Mouse (Mus musculus): ENCODE measurements around the gene Olfr1140. TPM values are rescaled to one million over a fixed set of nuclear protein-coding genes. Genes with fewer than 3 reads are reported as not detected.

Gene Olfr1140
- not detected in 2 replicates for polyA plus RNA-seq (2015; fragmentation: Nextera tagmentation; extraction: Ambion mirVana)

DNA sequence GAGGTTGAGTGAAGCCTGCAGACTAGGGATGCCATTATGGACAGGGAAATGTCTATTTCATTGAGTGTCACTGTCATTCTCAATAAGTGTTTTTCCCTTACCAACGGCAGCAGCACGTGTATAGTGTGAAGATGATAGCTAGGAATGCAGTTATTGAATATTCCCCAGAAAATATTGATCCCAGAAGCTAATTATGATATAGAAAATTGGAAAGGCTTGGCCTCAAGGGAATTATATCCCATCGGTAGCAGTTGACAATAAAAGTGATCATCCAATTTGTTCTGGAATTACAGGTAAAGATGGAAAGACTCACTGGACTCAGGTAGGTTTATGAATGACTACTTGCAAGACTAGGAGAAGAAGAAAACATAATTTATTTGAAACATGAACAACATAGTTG is at the start of gene Olfr1140:
Gene Olfr1140, plus strand, starts transcription at position 301 of the 400 bp plus-strand sequence.
- Histone ChIP-seq H3K36me3 (no peaks in the 10 kb centered on the region), H3K4me1 (replicated peaks) (no peaks in the 10 kb centered on the region), H3K27ac (no peak within 1 kb of the TSS), H3K27me3 (replicated peaks) (no peaks in the 10 kb centered on the region), H3K9ac (no peak within 1 kb of the TSS), H3K4me3 (replicated peaks) (no peak within 1 kb of the TSS), H3K4me2 (replicated peaks) (no peak within 1 kb of the TSS), H3K9me3 (no peaks in the 10 kb centered on the region)
- WGBS: 75% methylated on average over 3 of the region's 3 CpGs
- ATAC-seq: no peak

DNA sequence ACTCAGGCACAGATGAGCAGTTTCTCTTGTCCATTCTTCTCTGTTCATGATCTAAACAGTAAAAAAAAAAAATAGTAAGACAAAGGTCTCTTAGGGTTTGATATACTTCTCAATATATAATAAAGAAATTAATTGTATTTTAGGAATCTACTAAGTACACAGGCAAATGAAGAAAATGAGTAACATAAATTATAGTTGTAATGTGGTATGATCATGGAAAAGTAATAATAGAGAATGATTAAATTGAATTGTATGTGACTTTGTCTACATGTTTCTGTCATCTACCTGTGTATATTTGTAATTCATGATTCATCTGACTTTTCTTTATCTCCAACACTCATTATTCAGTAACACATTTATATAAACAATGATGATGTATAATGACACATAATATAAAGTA is 49.7 kb upstream of the Olfr1140 start, which contains the start of gene Olfr1136:
Gene Olfr1136, minus strand, starts transcription at position 101 of the 400 bp plus-strand sequence.
- Histone ChIP-seq H3K9me3 (no peaks in the 10 kb centered on the region), H3K4me1 (replicated peaks) (no peaks in the 10 kb centered on the region), H3K4me2 (replicated peaks) (no peak within 1 kb of the TSS), H3K36me3 (no peaks in the 10 kb centered on the region), H3K9ac (no peak within 1 kb of the TSS), H3K27ac (no peak within 1 kb of the TSS), H3K27me3 (replicated peaks) (no peaks in the 10 kb centered on the region), H3K4me3 (replicated peaks) (no peak within 1 kb of the TSS)
- ATAC-seq: no peak

DNA sequence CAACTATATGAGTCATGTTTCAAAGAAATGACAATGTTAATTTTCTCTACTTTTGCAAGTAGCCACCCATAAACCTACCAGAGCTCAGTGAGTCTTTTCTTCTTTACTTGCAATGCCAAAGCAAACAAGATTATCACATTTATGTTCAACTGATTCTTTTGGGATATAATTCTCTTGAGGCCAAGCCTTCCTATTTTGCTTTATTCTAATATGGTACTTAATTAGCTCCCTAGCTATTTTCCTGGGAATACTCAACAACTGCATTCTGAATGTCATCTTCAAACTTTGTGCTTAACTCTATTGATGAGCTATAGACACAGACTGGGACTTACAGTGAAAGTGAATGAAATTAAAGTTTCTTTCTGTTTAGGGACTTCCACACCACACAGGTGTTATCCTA is 30.5 kb upstream of the Olfr1140 start, which contains the start of gene Olfr1137:
Gene Olfr1137, minus strand, starts transcription at position 101 of the 400 bp plus-strand sequence.
- no peak within 1 kb of the TSS for H3K4me3 ChIP-seq (replicated peaks)
- no peak within 1 kb of the TSS for H3K9ac ChIP-seq
- no peak within 1 kb of the TSS for H3K27ac ChIP-seq
- no peaks in the 10 kb centered on the region for H3K4me1 ChIP-seq (replicated peaks)
- ATAC-seq: no peak
- no peaks in the 10 kb centered on the region for H3K9me3 ChIP-seq
- no peaks in the 10 kb centered on the region for H3K36me3 ChIP-seq
- no peak within 1 kb of the TSS for H3K4me2 ChIP-seq (replicated peaks)
- no peaks in the 10 kb centered on the region for H3K27me3 ChIP-seq (replicated peaks)

DNA sequence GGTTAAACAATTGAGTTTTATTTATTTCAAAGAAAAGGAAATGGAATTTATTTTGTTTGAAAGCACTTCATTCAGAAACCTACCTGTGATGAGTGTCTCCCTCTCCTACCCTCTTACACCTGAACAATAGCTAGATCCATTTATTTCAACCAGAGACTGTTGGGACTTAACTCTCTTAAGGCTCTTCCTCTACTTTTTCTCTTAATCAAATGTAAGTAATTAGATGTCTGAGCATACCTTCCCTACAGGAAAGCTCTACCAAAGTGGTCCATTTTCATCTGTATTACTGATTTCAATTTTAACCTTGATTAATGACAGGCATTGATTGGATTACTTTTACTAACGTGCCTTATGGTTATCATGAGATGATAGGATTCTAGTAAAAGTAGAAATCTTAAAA is 3.7 kb upstream of the Olfr1140 start, which contains the start of gene Olfr1138:
Gene Olfr1138, minus strand, starts transcription at position 101 of the 400 bp plus-strand sequence.
- no peak for ATAC-seq
- Histone ChIP-seq H3K4me2 (replicated peaks) (no peak within 1 kb of the TSS), H3K9ac (no peak within 1 kb of the TSS), H3K27me3 (replicated peaks) (no peaks in the 10 kb centered on the region), H3K4me3 (replicated peaks) (no peak within 1 kb of the TSS), H3K9me3 (no peaks in the 10 kb centered on the region), H3K36me3 (no peaks in the 10 kb centered on the region), H3K4me1 (replicated peaks) (no peaks in the 10 kb centered on the region), H3K27ac (no peak within 1 kb of the TSS)
- WGBS: 83% methylated on average over 1 of the region's 1 CpGs

DNA sequence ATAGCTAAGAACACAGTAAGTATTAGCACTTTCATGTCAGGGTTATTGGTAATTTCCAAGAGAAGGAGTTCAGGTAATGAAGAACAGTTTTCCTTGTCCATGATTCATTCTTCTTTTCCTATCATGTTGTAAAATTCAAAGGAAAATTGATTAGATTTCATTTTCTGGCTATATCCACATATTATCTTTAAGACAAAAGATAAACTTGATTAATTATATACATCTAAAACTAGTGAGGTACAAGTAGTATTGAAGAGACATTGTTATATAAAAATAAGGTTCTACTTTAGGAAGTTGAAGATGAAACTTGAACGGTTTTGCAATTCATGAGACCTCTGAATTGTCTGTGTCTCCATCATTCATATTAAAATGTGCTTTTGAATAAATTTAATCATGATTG is 10.3 kb downstream of the Olfr1140 start, which contains the start of gene Olfr1141:
Gene Olfr1141, minus strand, starts transcription at position 101 of the 400 bp plus-strand sequence.
- no peak within 1 kb of the TSS for H3K4me3 ChIP-seq (replicated peaks)
- H3K36me3 ChIP-seq: no peaks in the 10 kb centered on the region
- H3K4me1 ChIP-seq (replicated peaks): no peaks in the 10 kb centered on the region
- WGBS: 88% methylated on average over 1 of the region's 1 CpGs
- no peaks in the 10 kb centered on the region for H3K27me3 ChIP-seq (replicated peaks)
- H3K9ac ChIP-seq: no peak within 1 kb of the TSS
- no peak within 1 kb of the TSS for H3K27ac ChIP-seq
- no peaks in the 10 kb centered on the region for H3K9me3 ChIP-seq
- H3K4me2 ChIP-seq (replicated peaks): no peak within 1 kb of the TSS
- no peak for ATAC-seq

DNA sequence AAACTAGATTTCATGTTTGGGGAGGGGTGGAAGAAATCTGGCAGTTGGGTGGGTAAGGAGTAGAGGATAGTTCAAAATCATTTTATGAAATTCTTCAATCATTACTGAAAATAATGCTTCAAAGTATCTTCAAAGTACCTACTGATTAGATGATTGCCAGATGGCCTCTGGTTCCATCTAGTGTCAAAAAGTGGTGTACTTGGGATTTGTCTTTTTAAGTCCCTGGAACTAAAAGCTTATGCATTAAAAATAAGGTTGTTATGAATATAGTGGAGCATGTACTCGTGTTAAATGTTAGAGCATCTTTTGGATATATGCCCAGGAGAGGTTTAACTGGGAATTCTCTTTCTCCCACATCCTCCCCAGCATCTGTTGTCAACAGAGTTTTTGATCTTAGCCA is 32.6 kb downstream of the Olfr1140 start:
- Histone ChIP-seq H3K36me3 (no peaks in the 10 kb centered on the region), H3K27ac (no peak overlapping the region), H3K9ac (no peak overlapping the region), H3K9me3 (no peaks in the 10 kb centered on the region), H3K4me3 (replicated peaks) (no peak overlapping the region), H3K4me1 (replicated peaks) (no peaks in the 10 kb centered on the region), H3K4me2 (replicated peaks) (no peak overlapping the region), H3K27me3 (replicated peaks) (no peaks in the 10 kb centered on the region)
- no peak for ATAC-seq
- WGBS: 36% methylated on average over 1 of the region's 1 CpGs

DNA sequence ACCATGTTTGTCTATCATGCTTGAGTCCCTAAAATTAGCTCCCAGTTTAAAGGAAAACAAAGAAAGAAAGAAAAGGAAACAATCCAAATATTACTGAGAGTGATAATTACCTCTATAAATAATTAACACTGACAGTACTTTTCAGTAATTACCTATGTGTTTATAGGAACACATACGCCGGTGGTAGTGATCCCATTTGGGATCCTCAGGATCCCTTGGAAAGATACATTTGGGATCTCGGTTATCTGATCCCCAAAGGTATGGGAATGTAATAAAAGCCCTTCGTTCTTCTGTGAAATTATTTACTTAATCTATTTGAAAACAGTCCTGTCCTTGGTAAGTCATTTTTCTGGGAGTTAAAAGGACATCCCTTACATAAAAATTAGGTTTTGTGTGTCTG is 35.6 kb downstream of the Olfr1140 start, which contains the start of gene Olfr152:
Gene Olfr152, plus strand, starts transcription at position 301 of the 400 bp plus-strand sequence.
- no peak within 1 kb of the TSS for H3K4me2 ChIP-seq (replicated peaks)
- no peaks in the 10 kb centered on the region for H3K36me3 ChIP-seq
- WGBS: 74% methylated on average over 4 of the region's 4 CpGs
- H3K4me3 ChIP-seq (replicated peaks): no peak within 1 kb of the TSS
- no peak within 1 kb of the TSS for H3K9ac ChIP-seq
- H3K27me3 ChIP-seq (replicated peaks): no peaks in the 10 kb centered on the region
- no peaks in the 10 kb centered on the region for H3K4me1 ChIP-seq (replicated peaks)
- H3K27ac ChIP-seq: no peak within 1 kb of the TSS
- ATAC-seq: no peak
- H3K9me3 ChIP-seq: no peaks in the 10 kb centered on the region

Other genes starting within 250 kb of the Olfr1140 start
- not detected in 2 replicates for gene Pramel7, start 246.7 kb upstream of the Olfr1140 start, polyA plus RNA-seq (2015; fragmentation: Nextera tagmentation; extraction: Ambion mirVana)
- gene Pramel6, start 237.2 kb upstream of the Olfr1140 start, polyA plus RNA-seq (2015; fragmentation: Nextera tagmentation; extraction: Ambion mirVana): not detected in 2 replicates
- gene Olfr153, start 212.0 kb upstream of the Olfr1140 start, polyA plus RNA-seq (2015; fragmentation: Nextera tagmentation; extraction: Ambion mirVana): not detected in 2 replicates
- gene Olfr1128, start 198.2 kb upstream of the Olfr1140 start, polyA plus RNA-seq (2015; fragmentation: Nextera tagmentation; extraction: Ambion mirVana): not detected in 2 replicates
- not detected in 2 replicates for gene Olfr1129, start 169.8 kb upstream of the Olfr1140 start, polyA plus RNA-seq (2015; fragmentation: Nextera tagmentation; extraction: Ambion mirVana)
- not detected in 2 replicates for gene Olfr1130, start 137.5 kb upstream of the Olfr1140 start, polyA plus RNA-seq (2015; fragmentation: Nextera tagmentation; extraction: Ambion mirVana)
- gene Olfr1131, start 116.6 kb upstream of the Olfr1140 start, polyA plus RNA-seq (2015; fragmentation: Nextera tagmentation; extraction: Ambion mirVana): not detected in 2 replicates
- gene Olfr1132, start 106.2 kb upstream of the Olfr1140 start, polyA plus RNA-seq (2015; fragmentation: Nextera tagmentation; extraction: Ambion mirVana): not detected in 2 replicates
- gene Olfr1133, start 96.4 kb upstream of the Olfr1140 start, polyA plus RNA-seq (2015; fragmentation: Nextera tagmentation; extraction: Ambion mirVana): not detected in 2 replicates
- gene Olfr1134, start 85.3 kb upstream of the Olfr1140 start, polyA plus RNA-seq (2015; fragmentation: Nextera tagmentation; extraction: Ambion mirVana): not detected in 2 replicates
- not detected in 2 replicates for gene Olfr1135, start 70.1 kb upstream of the Olfr1140 start, polyA plus RNA-seq (2015; fragmentation: Nextera tagmentation; extraction: Ambion mirVana)
- gene Olfr1136, start 49.8 kb upstream of the Olfr1140 start, polyA plus RNA-seq (2015; fragmentation: Nextera tagmentation; extraction: Ambion mirVana): not detected in 2 replicates
- not detected in 2 replicates for gene Olfr1137, start 30.6 kb upstream of the Olfr1140 start, polyA plus RNA-seq (2015; fragmentation: Nextera tagmentation; extraction: Ambion mirVana)
- not detected in 2 replicates for gene Olfr1138, start 3.8 kb upstream of the Olfr1140 start, polyA plus RNA-seq (2015; fragmentation: Nextera tagmentation; extraction: Ambion mirVana)
- gene Olfr1141, start 10.2 kb downstream of the Olfr1140 start, polyA plus RNA-seq (2015; fragmentation: Nextera tagmentation; extraction: Ambion mirVana): not detected in 2 replicates
- gene Olfr152, start 35.7 kb downstream of the Olfr1140 start, polyA plus RNA-seq (2015; fragmentation: Nextera tagmentation; extraction: Ambion mirVana): not detected in 2 replicates
- not detected in 2 replicates for gene Olfr1143, start 56.8 kb downstream of the Olfr1140 start, polyA plus RNA-seq (2015; fragmentation: Nextera tagmentation; extraction: Ambion mirVana)
- not detected in 2 replicates for gene Olfr1145, start 66.1 kb downstream of the Olfr1140 start, polyA plus RNA-seq (2015; fragmentation: Nextera tagmentation; extraction: Ambion mirVana)
- gene Olfr1148, start 86.8 kb downstream of the Olfr1140 start, polyA plus RNA-seq (2015; fragmentation: Nextera tagmentation; extraction: Ambion mirVana): not detected in 2 replicates
- not detected in 2 replicates for gene Olfr1150-ps1, start 100.2 kb downstream of the Olfr1140 start, polyA plus RNA-seq (2015; fragmentation: Nextera tagmentation; extraction: Ambion mirVana)
- gene Olfr1151, start 112.1 kb downstream of the Olfr1140 start, polyA plus RNA-seq (2015; fragmentation: Nextera tagmentation; extraction: Ambion mirVana): not detected in 2 replicates
- not detected in 2 replicates for gene Olfr1152, start 122.7 kb downstream of the Olfr1140 start, polyA plus RNA-seq (2015; fragmentation: Nextera tagmentation; extraction: Ambion mirVana)
- not detected in 2 replicates for gene Olfr1153, start 151.2 kb downstream of the Olfr1140 start, polyA plus RNA-seq (2015; fragmentation: Nextera tagmentation; extraction: Ambion mirVana)
- not detected in 2 replicates for gene Olfr1154, start 161.4 kb downstream of the Olfr1140 start, polyA plus RNA-seq (2015; fragmentation: Nextera tagmentation; extraction: Ambion mirVana)
- not detected in 2 replicates for gene Olfr1155, start 201.4 kb downstream of the Olfr1140 start, polyA plus RNA-seq (2015; fragmentation: Nextera tagmentation; extraction: Ambion mirVana)
- gene Olfr1156, start 209.3 kb downstream of the Olfr1140 start, polyA plus RNA-seq (2015; fragmentation: Nextera tagmentation; extraction: Ambion mirVana): not detected in 2 replicates
- not detected in 2 replicates for gene Olfr1157, start 224.5 kb downstream of the Olfr1140 start, polyA plus RNA-seq (2015; fragmentation: Nextera tagmentation; extraction: Ambion mirVana)
- gene Olfr74, start 230.9 kb downstream of the Olfr1140 start, polyA plus RNA-seq (2015; fragmentation: Nextera tagmentation; extraction: Ambion mirVana): not detected in 2 replicates
- gene Olfr1158, start 246.4 kb downstream of the Olfr1140 start, polyA plus RNA-seq (2015; fragmentation: Nextera tagmentation; extraction: Ambion mirVana): not detected in 2 replicates